Mouse (Mus musculus): Measurements from ENCODE around the gene Kcnip2. TPM values are rescaled to one million over a fixed set of nuclear protein-coding genes. Genes with fewer than 3 reads are reported as not detected.

Gene Kcnip2
- polyA plus RNA-seq, 1 experiment from 2014 or later = not detected

DNA sequence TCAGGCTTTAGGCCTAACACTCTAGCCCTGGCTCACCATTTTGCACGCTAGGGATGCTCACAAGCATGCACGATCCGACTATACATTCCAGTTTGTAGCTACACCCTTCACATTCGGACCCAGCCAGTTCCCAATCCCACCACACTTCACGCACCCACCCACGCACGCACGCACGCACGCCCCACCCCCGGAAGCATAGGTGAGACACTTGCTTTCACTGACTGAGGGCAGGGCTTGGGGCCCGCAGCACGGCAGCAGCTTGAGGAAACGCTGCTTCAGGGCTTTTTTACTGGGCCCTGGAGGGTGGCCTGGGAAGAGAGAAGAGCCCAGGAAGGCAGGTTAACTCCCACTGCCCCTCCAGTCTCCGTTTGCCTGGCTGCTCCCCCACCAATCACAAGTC is 19.0 kb downstream of the Kcnip2 start:
- Histone ChIP-seq H3K27ac (no peak overlapping the region), H3K79me2 (ENCODE audit: inconsistent target) (no peaks in the 10 kb centered on the region), H3K36me3 (ENCODE audit: inconsistent target) (no peaks in the 10 kb centered on the region), H3K4me3 (ENCODE audit: inconsistent target) (no peak overlapping the region)
- WGBS (ENCODE audit: missing documents) = 92% methylated on average over 15 of the region's 15 CpGs

DNA sequence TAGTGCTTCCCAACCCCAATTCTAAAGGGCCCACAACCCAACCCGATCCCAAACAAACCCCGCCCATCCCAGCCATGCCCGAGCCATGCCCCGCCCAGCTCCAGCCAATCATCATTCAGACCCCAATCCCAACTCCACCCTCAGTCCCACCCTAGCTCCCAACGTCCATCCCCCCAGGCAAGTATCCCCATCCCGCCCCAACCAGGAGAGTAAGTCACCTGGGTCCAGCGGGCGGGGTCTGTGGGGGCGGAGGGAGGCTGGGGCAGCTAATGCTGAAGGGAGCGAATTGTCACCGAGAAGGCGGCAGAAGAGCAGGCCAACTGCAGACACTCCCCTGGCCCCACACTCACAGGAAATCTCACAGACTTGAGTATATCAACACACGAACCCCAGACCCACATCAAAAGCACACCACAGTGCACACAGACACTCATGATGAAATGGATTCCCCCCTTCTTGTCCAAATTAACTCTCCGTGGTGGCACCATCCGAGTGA is 19.8 kb downstream of the Kcnip2 start:
- Histone ChIP-seq H3K79me2 (ENCODE audit: inconsistent target) (no peaks in the 10 kb centered on the region), H3K27ac (no peak overlapping the region), H3K36me3 (ENCODE audit: inconsistent target) (no peaks in the 10 kb centered on the region), H3K4me3 (ENCODE audit: inconsistent target) (no peak overlapping the region)
- 76% methylated on average over 12 of the region's 15 CpGs for WGBS (ENCODE audit: missing documents)

DNA sequence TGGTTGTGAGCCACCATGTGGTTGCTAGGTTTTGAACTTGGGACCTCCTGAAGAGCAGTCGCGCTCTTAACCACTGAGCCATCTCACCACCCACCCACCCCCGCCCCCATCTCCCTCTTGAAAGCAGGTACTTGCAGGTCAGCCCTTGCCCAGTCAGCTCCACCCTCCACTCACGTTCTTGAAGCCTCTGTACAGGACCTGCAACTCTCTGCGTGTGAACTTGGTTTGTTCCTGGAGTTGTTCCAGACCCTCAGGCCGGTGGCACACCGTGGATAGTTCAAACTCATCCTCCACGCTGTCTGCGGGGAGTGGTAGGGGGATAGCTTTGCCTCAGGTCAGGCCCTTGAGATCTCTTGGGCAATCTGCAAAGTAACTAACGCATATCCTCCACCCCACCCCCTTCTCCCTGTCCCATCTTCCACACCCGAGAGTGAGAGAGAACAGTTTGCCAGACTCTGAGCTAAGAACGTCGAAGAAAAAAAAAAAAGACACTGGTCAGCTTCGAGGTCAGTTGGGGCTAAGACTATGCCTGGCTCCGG is 20.4 kb downstream of the Kcnip2 start:
- Histone ChIP-seq H3K4me3 (ENCODE audit: inconsistent target) (no peak overlapping the region), H3K36me3 (ENCODE audit: inconsistent target) (no peaks in the 10 kb centered on the region), H3K79me2 (ENCODE audit: inconsistent target) (no peaks in the 10 kb centered on the region), H3K27ac (no peak overlapping the region)
- WGBS (ENCODE audit: missing documents) = 79% methylated on average over 15 of the region's 15 CpGs

DNA sequence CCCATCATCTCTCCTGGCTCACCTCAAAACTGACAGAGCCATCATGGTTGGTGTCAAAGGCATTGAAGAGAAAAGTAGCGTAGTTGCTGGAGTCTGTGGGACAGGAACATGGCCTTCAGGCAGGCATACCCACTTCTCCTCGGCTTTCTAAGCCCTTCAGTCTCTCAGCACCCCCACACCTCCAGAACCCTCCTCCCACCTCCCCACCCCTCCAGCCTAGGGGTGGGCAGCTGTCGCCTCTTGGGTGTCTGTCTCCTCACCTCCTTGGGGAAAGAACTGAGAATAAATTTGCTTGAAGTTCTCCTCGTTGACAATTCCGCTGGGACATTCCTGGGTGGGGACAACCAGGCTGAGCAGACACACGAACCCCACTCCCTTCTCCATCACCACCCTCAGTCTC is 21.1 kb downstream of the Kcnip2 start:
- WGBS (ENCODE audit: missing documents) = 94% methylated on average over 5 of the region's 6 CpGs
- no peaks in the 10 kb centered on the region for H3K36me3 ChIP-seq (ENCODE audit: inconsistent target)
- H3K79me2 ChIP-seq (ENCODE audit: inconsistent target) = no peaks in the 10 kb centered on the region
- H3K27ac ChIP-seq = no peak overlapping the region
- no peak overlapping the region for H3K4me3 ChIP-seq (ENCODE audit: inconsistent target)

DNA sequence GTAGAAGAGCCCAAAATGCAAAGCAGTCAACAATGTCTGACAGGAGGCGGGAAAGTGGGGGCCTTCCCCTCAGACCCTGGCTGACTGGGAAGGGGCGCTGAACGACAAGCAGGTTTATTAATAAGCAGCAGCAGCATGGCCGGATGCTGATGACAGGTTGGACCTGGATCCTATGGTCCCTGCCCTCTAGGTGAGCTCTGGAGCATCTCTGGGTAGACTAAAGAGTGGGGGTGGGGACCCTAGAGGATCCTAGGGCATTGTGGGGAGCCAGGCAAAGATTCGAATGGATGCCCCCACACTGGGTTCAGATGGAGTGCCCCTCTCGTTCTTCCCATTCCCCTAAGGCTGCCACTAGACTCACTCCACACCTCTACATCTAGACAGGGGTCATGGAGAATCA is 23.5 kb downstream of the Kcnip2 start:
- H3K27ac ChIP-seq = no peak overlapping the region
- no peaks in the 10 kb centered on the region for H3K79me2 ChIP-seq (ENCODE audit: inconsistent target)
- no peaks in the 10 kb centered on the region for H3K36me3 ChIP-seq (ENCODE audit: inconsistent target)
- H3K4me3 ChIP-seq (ENCODE audit: inconsistent target) = no peak overlapping the region
- 97% methylated on average over 6 of the region's 6 CpGs for WGBS (ENCODE audit: missing documents)

DNA sequence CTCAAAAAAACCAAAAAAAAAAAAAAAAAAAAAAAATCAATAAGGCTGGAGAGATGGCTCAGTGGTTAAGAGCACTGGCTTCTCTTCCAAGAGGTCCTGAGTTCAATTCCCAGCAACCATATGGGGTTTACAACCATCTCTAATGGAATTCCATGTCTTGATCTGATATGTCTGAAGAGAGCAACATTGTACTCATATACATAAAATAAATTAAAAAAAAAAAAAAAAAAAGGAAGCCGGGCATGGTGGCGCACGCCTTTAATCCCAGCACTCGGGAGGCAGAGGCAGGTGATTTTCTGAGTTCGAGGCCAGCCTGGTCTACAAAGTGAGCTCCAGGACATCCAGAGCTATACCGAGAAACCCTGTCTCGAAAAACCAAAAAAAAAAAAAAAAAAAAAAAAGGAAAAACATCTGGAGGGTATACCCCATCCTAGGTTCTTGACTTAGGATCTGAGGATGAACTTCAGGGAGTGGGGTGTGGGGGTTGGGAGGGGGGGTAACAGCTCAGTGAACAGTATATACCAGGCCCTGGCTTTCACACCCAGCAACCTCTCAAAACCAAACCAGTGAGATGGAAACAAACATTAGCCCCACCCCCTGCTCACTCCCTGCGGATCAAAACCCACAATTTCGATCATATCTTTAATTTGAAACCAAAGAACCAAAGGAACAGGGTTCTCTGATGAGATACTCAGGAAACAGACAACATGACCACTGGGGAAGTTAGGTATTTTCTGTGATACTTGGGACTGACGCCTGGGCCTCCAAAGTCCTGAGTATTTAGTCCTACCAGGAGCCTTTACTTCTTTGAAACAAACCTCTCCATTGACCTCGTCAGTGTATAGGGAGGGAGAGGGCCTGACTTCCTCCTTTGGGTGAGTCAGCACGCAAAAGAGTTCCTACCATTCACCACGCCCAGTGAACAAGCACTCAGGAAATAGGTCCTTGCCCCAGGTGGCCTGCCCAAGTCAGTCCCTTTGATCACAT is 25.7 kb downstream of the Kcnip2 start:
- H3K27ac ChIP-seq = peak overlapping the region; percentile 65
- no peaks in the 10 kb centered on the region for H3K36me3 ChIP-seq (ENCODE audit: inconsistent target)
- no peaks in the 10 kb centered on the region for H3K79me2 ChIP-seq (ENCODE audit: inconsistent target)
- no peak overlapping the region for H3K4me3 ChIP-seq (ENCODE audit: inconsistent target)
- WGBS (ENCODE audit: missing documents) = 0% methylated on average over 6 of the region's 13 CpGs

DNA sequence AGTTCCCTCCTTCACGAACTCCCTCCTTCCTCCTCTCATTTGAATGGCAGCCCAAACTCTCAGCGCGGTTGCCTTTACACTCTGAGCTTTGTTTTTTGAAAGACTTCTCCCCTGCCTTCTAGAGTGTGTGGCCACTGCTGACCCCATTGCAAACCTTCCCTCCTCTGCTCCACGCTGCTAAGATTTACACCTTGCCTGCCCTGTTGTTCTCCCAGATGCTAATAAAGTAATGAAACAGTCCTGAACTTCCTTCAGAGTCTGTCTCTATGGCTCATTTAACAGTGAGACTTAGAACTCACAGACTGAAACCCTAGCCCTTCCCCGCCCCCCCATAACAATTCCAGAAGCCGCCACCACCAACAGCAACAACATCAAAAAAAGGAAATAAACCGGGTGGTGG is 26.5 kb downstream of the Kcnip2 start:
- Histone ChIP-seq H3K27ac (no peak overlapping the region), H3K36me3 (ENCODE audit: inconsistent target) (no peaks in the 10 kb centered on the region), H3K4me3 (ENCODE audit: inconsistent target) (no peak overlapping the region), H3K79me2 (ENCODE audit: inconsistent target) (no peaks in the 10 kb centered on the region)
- WGBS (ENCODE audit: missing documents) = 77% methylated on average over 5 of the region's 7 CpGs

DNA sequence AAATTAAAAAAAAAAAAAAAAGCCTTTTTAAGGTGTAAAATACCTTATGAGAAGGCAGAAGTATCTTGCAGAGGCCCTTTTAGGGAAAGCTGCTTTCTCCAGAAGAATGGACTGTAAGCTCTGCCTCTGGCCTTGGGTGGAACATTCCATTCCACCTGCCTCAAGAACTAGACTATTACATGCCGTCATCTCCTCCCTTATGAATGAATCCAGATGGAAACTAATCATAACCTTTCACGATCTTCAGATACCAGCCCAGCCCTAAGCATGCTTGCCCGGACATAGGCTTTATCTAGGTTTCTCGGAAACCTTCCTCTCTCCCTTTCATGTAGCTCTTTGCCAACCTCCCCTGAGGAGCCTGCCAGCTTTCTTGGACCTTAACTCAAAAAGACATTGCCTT is 27.5 kb downstream of the Kcnip2 start:
- 90% methylated on average over 4 of the region's 4 CpGs for WGBS (ENCODE audit: missing documents)
- no peaks in the 10 kb centered on the region for H3K79me2 ChIP-seq (ENCODE audit: inconsistent target)
- H3K36me3 ChIP-seq (ENCODE audit: inconsistent target) = no peaks in the 10 kb centered on the region
- H3K4me3 ChIP-seq (ENCODE audit: inconsistent target) = no peak overlapping the region
- H3K27ac ChIP-seq = no peak overlapping the region

DNA sequence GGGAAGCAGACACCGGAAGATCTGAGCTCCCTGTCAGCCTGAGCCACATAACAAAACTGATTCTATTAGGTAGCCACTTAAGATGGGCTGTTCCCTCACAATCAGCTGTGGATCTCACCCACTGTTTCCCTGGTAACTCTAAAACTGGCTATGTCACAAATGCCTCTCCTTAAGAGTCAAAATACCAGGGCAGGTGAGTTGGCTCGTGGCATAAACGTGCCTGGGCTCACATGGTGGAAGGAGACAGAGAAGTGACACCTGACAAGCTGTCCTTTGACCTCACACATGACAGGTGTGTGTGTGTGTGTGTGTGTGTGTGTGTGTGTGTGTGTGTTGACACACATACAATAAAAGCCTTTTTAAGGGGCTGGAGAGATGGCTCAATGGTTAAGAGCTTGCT is 28.4 kb downstream of the Kcnip2 start:
- 77% methylated on average over 3 of the region's 3 CpGs for WGBS (ENCODE audit: missing documents)
- no peak overlapping the region for H3K27ac ChIP-seq
- peaks cover 5% of the 10 kb centered on the region for H3K79me2 ChIP-seq (ENCODE audit: inconsistent target)
- H3K36me3 ChIP-seq (ENCODE audit: inconsistent target) = no peaks in the 10 kb centered on the region
- H3K4me3 ChIP-seq (ENCODE audit: inconsistent target) = no peak overlapping the region

DNA sequence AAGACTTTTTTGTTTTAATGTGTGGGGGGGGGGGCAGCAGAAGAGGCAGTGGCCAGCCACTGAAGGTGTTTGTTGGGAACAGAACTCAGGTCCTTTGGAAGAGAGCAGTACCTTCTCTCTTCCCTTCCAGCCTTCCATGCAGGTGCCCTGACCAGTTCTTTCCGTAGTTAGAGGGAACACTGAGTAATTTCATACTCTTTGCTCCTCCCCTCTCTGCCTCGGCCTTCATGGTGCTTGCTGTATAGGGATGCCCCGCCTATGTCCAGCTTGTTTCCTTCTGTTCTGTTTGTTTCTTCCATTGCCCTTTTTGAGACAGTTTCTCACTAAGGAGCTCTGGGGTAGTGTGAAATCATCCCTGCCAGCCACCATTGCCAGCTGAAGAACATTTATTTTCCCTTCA is 30.4 kb downstream of the Kcnip2 start:
- 80% methylated on average over 3 of the region's 3 CpGs for WGBS (ENCODE audit: missing documents)
- H3K27ac ChIP-seq = no peak overlapping the region

DNA sequence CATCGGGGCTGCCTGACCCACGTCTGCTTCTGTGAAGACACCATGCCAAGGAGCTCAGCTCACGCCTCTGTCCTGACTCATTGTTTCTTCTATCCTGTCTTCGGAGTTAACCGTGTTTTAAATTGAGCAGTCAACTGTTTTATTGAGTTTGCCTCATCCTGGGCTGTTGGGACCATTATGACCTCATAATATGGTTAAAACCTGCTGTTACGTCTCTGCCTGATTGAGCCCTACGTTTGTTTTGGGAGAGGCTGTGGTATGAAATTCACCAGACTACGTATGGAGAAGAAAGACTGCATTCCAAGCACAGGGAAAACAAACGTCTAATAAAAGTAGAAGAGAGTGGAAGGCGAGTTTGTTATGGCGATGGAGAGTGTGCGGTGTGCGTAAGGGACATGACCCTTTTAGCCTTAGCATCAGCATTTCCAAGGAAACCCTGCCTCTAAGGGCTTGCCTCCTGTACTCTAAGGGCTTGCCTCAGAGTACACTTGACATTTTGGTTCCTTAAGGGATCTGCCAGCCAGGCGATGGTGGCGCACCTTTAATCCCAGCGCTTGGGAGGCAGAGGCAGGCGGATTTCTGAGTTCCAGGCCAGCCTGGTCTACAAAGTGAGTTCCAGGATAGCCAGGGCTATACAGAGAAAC is 31.8 kb downstream of the Kcnip2 start:
- H3K4me3 ChIP-seq (ENCODE audit: inconsistent target) = peak overlapping the region; percentile 81
- peaks cover 39% of the 10 kb centered on the region for H3K79me2 ChIP-seq (ENCODE audit: inconsistent target)
- 33% methylated on average over 14 of the region's 17 CpGs for WGBS (ENCODE audit: missing documents)
- peak overlapping the region; percentile 58 for H3K27ac ChIP-seq
- H3K36me3 ChIP-seq (ENCODE audit: inconsistent target) = peaks cover 7% of the 10 kb centered on the region; the same call in 1 of the 2 replicates

More for the DNA sequence above, 30.4 kb downstream of the Kcnip2 start:
- Histone ChIP-seq H3K79me2 (ENCODE audit: inconsistent target) (peaks cover 24% of the 10 kb centered on the region), H3K4me3 (ENCODE audit: inconsistent target) (no peak overlapping the region), H3K36me3 (ENCODE audit: inconsistent target) (no peaks in the 10 kb centered on the region)

DNA sequence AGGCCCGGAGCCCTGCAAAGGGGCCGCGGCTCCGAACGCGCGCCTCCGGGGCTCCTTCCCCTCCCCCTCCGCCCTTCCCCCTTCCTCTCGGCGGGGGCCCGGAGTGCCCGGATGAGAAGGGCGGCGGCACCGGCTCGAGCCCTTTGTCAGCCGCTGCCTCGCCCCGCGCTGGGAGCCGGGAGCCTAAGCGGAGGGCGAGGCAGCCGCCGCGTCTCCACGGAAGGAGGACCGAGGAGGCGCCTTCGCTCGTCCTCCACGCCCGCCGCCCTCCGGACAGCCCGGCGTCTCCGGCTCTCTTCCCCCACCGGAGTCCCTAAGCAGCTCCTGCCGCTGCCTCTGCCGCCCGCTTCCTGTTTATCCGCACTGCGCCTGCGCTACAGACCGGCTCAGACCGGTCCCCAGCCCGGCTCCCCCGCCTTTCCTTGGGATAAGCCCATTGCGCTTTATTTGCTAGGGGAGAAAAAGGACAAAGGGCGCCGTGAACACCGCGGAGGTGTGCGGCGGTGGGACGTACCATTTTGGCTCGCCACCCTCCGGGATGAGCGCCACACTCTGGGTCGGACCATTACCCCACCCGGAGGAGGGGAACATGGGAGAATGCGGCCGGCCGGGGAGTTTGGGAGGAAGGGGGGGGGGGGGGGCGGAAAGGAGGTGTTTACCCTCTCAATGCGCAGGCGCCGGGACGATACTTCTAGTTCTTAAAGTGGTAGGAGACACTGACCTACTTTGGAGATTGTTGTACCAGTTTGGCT is 32.5 kb downstream of the Kcnip2 start, which contains the start of gene Mgea5:
Gene Mgea5, minus strand, starts transcription at position 657 of the 752 bp plus-strand sequence.
- H3K27ac ChIP-seq = peak within 1 kb of the TSS; percentile 58
- peaks cover 14% of the 10 kb centered on the region for H3K36me3 ChIP-seq (ENCODE audit: inconsistent target)
- 1% methylated on average over 47 of the region's 71 CpGs for WGBS (ENCODE audit: missing documents)
- H3K79me2 ChIP-seq (ENCODE audit: inconsistent target) = peaks cover 46% of the 10 kb centered on the region
- peak within 1 kb of the TSS; percentile 81 for H3K4me3 ChIP-seq (ENCODE audit: inconsistent target)

DNA sequence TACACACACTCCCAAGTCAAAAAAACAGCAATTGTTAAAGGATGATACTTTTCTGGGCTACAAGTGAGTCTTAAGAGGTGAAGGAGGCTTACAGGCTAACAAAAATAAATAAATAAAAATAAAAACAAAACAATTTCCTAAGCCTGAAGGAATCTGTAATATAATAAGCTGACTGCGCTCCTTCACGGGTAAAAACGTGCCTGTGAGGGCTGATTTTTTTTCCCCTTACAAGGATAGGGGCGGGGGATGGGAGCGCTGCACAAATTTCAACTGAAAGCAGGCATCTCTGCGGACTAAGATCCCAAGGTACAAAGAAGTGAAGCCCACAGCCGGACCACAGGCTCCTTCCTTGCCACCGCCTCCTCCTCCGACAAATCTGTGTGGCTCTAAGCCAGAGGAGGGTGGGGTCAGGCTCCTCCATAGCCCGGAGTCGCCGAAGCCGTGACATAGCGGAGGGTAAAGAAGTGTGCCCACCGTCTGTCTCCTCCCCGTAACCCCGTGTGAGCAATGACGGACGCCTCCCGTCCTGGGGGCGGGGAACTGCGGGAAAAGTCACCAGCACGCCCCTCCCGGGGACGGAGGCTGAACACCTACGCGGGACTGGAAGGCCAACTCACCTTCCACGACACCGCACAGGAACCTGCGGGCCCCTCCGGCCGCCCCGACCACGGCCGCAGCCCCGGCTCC is 33.4 kb downstream of the Kcnip2 start:
- peak overlapping the region; percentile 55 for H3K27ac ChIP-seq
- peaks cover 55% of the 10 kb centered on the region for H3K79me2 ChIP-seq (ENCODE audit: inconsistent target)
- peak overlapping the region; percentile 81 for H3K4me3 ChIP-seq (ENCODE audit: inconsistent target)
- H3K36me3 ChIP-seq (ENCODE audit: inconsistent target) = peaks cover 23% of the 10 kb centered on the region
- WGBS (ENCODE audit: missing documents) = under 1% methylated on average over 36 of the region's 36 CpGs

DNA sequence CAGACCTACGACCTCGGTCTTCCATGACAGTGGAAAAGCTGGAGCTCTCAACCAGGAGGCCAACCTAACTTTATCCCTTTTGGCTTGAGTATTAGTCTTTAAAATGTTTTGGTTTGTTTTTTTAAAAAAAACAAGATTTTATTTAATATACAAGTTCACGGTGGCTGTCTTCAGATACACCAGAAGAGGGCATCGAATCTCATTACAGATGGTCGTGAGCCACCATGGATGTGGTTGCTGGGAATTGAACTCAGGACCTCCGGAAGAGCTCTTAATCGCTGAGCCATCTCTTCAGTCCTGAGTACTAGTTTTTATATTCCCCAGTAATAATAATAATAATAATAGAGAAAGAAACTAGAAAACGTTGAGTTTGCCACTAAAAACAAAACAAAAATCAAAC is 34.2 kb downstream of the Kcnip2 start:
- peak overlapping the region; percentile 81 for H3K4me3 ChIP-seq (ENCODE audit: inconsistent target)
- H3K79me2 ChIP-seq (ENCODE audit: inconsistent target) = peaks cover 62% of the 10 kb centered on the region
- H3K36me3 ChIP-seq (ENCODE audit: inconsistent target) = peaks cover 31% of the 10 kb centered on the region
- WGBS (ENCODE audit: missing documents) = 43% methylated on average over 8 of the region's 8 CpGs
- H3K27ac ChIP-seq = no peak overlapping the region

All from macrophage (primary cell).